Mouse (Mus musculus): ENCODE data around the gene Dcst1. TPM values are rescaled to one million over a fixed set of nuclear protein-coding genes. Genes with fewer than 3 reads are reported as not detected.

The Dcst1 gene
- polyA plus RNA-seq, 1 experiment from 2014 or later = 0.37 TPM

DNA sequence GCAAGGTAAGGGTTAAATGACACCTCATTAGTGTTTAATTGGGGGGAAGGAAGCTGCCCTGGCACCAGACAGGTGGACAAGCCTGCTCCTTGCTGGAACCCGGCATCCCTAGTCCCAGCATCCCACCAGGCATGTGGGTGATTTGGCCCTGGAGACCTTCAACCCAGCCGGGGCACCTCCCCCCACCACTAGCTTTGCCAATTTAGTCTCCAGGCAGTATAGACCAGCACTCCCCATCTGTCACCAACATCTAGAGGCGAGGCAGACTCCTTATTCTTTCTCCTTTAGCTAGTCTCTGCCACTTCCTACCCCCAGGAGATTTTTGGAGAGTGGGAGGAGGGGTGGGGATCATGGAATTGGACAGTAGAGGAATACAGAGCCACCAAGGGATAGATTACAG is 34.7 kb downstream of the Dcst1 start:
- H3K27ac ChIP-seq (replicated peaks; ENCODE audit: low read depth, low read length) = no peak overlapping the region
- H3K4me1 ChIP-seq (ENCODE audit: control insufficient read depth, insufficient read depth, low read length) = peaks cover 21% of the 10 kb centered on the region
- no peaks in the 10 kb centered on the region for H3K9me3 ChIP-seq (ENCODE audit: control insufficient read depth, low read length)
- H3K9ac ChIP-seq (ENCODE audit: low read length) = no peak overlapping the region
- H3K36me3 ChIP-seq (ENCODE audit: control insufficient read depth, insufficient read depth, low read length) = peaks cover 7% of the 10 kb centered on the region
- DNase-seq (ENCODE audit: low spot score) (no peak), ATAC-seq (ENCODE audit: insufficient number of reproducible peaks, low FRiP score, low TSS enrichment, low read depth) (no peak)
- WGBS = 40% methylated on average over 3 of the region's 3 CpGs
- H3K4me3 ChIP-seq (ENCODE audit: low read depth, low read length) = no peak overlapping the region
- H3K27me3 ChIP-seq (ENCODE audit: control insufficient read depth, insufficient read depth, low read length) = no peaks in the 10 kb centered on the region
- H3K4me2 ChIP-seq (ENCODE audit: low read depth, severe bottlenecking) = no peak overlapping the region

DNA sequence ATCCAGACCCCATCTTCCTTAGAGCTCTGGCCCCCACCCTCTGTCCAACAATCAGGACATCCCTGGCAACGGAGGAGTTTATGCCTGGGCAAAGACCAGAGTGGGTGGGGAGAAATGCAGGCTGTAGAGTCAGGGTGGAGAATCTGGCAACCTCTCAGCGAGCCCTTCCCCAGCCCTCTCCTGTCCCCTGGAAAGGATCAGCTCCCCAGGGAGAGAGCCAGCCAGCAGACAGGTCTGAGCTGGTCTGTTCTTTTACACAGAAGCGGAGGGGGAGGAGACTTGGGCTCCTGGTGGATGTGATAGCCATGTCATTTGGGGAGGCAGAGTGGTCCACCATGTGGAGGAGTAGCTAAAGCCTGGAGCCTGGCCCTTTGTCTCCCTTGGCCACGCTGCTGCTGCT is 36.4 kb downstream of the Dcst1 start:
- ATAC-seq (ENCODE audit: insufficient number of reproducible peaks, low FRiP score, low TSS enrichment, low read depth) (no peak), DNase-seq (ENCODE audit: low spot score) (no peak)
- Histone ChIP-seq H3K27me3 (ENCODE audit: control insufficient read depth, insufficient read depth, low read length) (no peaks in the 10 kb centered on the region), H3K4me2 (ENCODE audit: low read depth, severe bottlenecking) (no peak overlapping the region), H3K4me1 (ENCODE audit: control insufficient read depth, insufficient read depth, low read length) (peaks cover 19% of the 10 kb centered on the region), H3K4me3 (ENCODE audit: low read depth, low read length) (no peak overlapping the region), H3K9me3 (ENCODE audit: control insufficient read depth, low read length) (no peaks in the 10 kb centered on the region), H3K27ac (replicated peaks; ENCODE audit: low read depth, low read length) (no peak overlapping the region), H3K36me3 (ENCODE audit: control insufficient read depth, insufficient read depth, low read length) (peaks cover 3% of the 10 kb centered on the region; the same call in 1 of the 2 replicates), H3K9ac (ENCODE audit: low read length) (no peak overlapping the region)
- 16% methylated on average over 4 of the region's 4 CpGs for WGBS

DNA sequence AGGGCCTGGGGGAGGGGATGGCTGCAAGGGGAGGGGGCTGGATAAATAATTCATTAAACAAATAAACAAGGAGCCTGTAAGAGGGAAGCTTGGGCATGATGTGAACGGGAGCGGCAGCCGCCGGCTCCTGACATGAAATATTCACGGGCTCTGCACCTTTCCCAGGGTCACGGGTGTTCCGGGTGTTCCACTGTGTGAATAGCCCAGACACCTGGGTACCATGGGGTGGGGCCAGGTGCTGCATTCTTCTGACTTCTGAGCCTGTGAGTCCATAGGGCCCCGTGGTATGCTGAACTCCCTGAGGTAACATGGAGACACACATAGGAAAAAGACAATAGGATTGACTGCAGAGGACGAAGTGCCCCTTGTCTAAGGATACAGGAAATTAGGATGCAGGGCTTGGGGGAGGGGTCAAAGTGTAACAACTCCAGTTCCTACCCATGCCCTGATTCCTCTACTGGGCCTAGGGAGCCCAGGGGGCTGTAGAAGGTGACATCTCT is 37.6 kb downstream of the Dcst1 start:
- H3K4me3 ChIP-seq (ENCODE audit: low read depth, low read length) = no peak overlapping the region
- no peak for ATAC-seq (ENCODE audit: insufficient number of reproducible peaks, low FRiP score, low TSS enrichment, low read depth)
- no peaks in the 10 kb centered on the region for H3K27me3 ChIP-seq (ENCODE audit: control insufficient read depth, insufficient read depth, low read length)
- 30% methylated on average over 9 of the region's 9 CpGs for WGBS
- no peak for DNase-seq (ENCODE audit: low spot score)
- peaks cover 13% of the 10 kb centered on the region; the same call in 1 of the 2 replicates for H3K4me1 ChIP-seq (ENCODE audit: control insufficient read depth, insufficient read depth, low read length)
- no peaks in the 10 kb centered on the region for H3K9me3 ChIP-seq (ENCODE audit: control insufficient read depth, low read length)
- H3K9ac ChIP-seq (ENCODE audit: low read length) = no peak overlapping the region
- no peak overlapping the region for H3K4me2 ChIP-seq (ENCODE audit: low read depth, severe bottlenecking)
- H3K36me3 ChIP-seq (ENCODE audit: control insufficient read depth, insufficient read depth, low read length) = no peaks in the 10 kb centered on the region
- H3K27ac ChIP-seq (replicated peaks; ENCODE audit: low read depth, low read length) = no peak overlapping the region

DNA sequence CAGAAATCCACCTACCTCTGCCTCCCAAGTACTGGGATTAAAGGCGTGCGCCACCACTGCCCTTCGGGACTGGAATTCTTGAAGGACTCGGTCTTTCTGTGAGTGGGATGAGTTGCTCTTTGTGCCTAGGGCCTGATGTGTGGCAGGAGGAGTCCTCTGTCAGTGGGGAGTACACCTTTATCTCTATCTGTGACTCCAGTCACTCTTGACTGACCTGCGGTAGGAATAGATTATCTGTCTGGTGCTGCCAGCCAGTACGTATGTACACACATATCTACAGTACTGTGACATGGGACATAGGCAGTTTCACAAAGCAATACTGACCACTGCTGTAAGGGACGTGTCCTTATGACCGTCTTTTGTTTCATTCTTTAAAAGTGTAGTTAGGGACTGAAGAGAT is 39.2 kb downstream of the Dcst1 start:
- no peak overlapping the region for H3K4me2 ChIP-seq (ENCODE audit: low read depth, severe bottlenecking)
- H3K4me3 ChIP-seq (ENCODE audit: low read depth, low read length) = no peak overlapping the region
- H3K27me3 ChIP-seq (ENCODE audit: control insufficient read depth, insufficient read depth, low read length) = peaks cover 8% of the 10 kb centered on the region
- no peak overlapping the region for H3K27ac ChIP-seq (replicated peaks; ENCODE audit: low read depth, low read length)
- H3K9me3 ChIP-seq (ENCODE audit: control insufficient read depth, low read length) = no peaks in the 10 kb centered on the region
- H3K9ac ChIP-seq (ENCODE audit: low read length) = no peak overlapping the region
- DNase-seq (ENCODE audit: low spot score) (no peak), ATAC-seq (ENCODE audit: insufficient number of reproducible peaks, low FRiP score, low TSS enrichment, low read depth) (no peak)
- no peaks in the 10 kb centered on the region for H3K36me3 ChIP-seq (ENCODE audit: control insufficient read depth, insufficient read depth, low read length)
- 96% methylated on average over 8 of the region's 8 CpGs for WGBS
- H3K4me1 ChIP-seq (ENCODE audit: control insufficient read depth, insufficient read depth, low read length) = peaks cover 19% of the 10 kb centered on the region

DNA sequence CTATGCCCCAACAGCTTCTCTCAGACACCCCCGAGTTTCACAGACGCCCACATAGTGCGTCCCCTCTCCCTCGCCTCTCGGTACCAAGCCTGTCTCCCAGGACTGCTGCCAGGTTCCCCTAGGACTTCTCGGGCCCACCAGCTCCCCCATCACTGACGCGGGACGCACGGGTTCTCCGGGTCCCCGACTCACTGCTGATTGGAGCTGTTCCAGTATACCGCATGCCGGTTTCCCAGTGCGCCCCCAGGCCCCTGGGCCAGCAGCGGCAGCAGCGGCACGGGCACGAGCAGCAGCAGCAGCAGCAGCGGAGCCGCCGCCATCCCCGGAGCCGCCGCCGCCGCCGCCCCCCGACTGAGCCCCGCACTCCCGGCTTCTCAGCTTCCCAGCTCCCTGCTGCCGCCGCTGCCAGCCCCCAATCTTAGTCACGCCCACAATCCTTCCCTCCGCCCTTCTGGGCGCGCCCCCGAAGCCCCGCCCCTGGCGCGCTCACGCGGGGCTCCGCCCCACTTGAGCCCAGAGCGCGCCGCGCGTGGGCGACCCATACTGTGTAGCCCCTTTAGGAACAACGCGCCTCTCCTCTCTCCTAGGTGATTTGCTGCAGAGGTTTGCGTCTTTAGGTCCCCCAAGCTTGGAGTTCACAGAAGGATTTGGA is 42.4 kb downstream of the Dcst1 start, which contains the start of gene Efna3:
Gene Efna3 (minus strand): TSS at position 452 of the 652 bp plus-strand sequence.
- Histone ChIP-seq H3K4me1 (ENCODE audit: control insufficient read depth, insufficient read depth, low read length) (peaks cover 39% of the 10 kb centered on the region), H3K27me3 (ENCODE audit: control insufficient read depth, insufficient read depth, low read length) (peaks cover 32% of the 10 kb centered on the region), H3K9me3 (ENCODE audit: control insufficient read depth, low read length) (no peaks in the 10 kb centered on the region), H3K4me2 (ENCODE audit: low read depth, severe bottlenecking) (peak within 1 kb of the TSS; percentile 98), H3K4me3 (ENCODE audit: low read depth, low read length) (peak within 1 kb of the TSS; percentile 70), H3K9ac (ENCODE audit: low read length) (peak within 1 kb of the TSS; percentile 80), H3K27ac (replicated peaks; ENCODE audit: low read depth, low read length) (no peak within 1 kb of the TSS), H3K36me3 (ENCODE audit: control insufficient read depth, insufficient read depth, low read length) (no peaks in the 10 kb centered on the region)
- DNase-seq (ENCODE audit: low spot score) = peak; percentile 90
- WGBS = under 1% methylated on average over 41 of the region's 53 CpGs
- ATAC-seq (ENCODE audit: insufficient number of reproducible peaks, low FRiP score, low TSS enrichment, low read depth) = peak; percentile 31

DNA sequence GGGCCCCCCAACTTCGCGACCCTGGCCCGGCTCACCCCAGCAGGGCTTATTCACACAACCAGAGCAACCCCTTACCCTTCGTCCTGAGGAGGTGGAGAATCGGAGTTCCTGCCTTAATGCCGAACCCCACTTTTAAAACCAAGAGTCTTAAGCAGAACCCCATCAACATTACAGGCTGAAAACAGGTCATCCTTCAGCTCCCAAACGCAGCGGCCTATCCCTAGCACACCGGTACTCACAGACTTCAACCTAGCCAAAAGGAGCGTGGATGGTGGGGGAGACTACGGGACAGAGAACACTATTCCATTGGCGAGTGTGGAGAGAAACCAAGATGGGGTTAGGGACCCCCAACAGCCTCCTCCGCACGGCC is 42.9 kb downstream of the Dcst1 start:
- Histone ChIP-seq H3K36me3 (ENCODE audit: control insufficient read depth, insufficient read depth, low read length) (no peaks in the 10 kb centered on the region), H3K27ac (replicated peaks; ENCODE audit: low read depth, low read length) (no peak overlapping the region), H3K4me2 (ENCODE audit: low read depth, severe bottlenecking) (peak overlapping the region; percentile 98), H3K4me1 (ENCODE audit: control insufficient read depth, insufficient read depth, low read length) (peaks cover 38% of the 10 kb centered on the region), H3K27me3 (ENCODE audit: control insufficient read depth, insufficient read depth, low read length) (peaks cover 32% of the 10 kb centered on the region), H3K9me3 (ENCODE audit: control insufficient read depth, low read length) (no peaks in the 10 kb centered on the region), H3K9ac (ENCODE audit: low read length) (peak overlapping the region; percentile 80), H3K4me3 (ENCODE audit: low read depth, low read length) (peak overlapping the region; percentile 70)
- DNase-seq (ENCODE audit: low spot score) (no peak), ATAC-seq (ENCODE audit: insufficient number of reproducible peaks, low FRiP score, low TSS enrichment, low read depth) (no peak)
- WGBS = under 1% methylated on average over 14 of the region's 14 CpGs

DNA sequence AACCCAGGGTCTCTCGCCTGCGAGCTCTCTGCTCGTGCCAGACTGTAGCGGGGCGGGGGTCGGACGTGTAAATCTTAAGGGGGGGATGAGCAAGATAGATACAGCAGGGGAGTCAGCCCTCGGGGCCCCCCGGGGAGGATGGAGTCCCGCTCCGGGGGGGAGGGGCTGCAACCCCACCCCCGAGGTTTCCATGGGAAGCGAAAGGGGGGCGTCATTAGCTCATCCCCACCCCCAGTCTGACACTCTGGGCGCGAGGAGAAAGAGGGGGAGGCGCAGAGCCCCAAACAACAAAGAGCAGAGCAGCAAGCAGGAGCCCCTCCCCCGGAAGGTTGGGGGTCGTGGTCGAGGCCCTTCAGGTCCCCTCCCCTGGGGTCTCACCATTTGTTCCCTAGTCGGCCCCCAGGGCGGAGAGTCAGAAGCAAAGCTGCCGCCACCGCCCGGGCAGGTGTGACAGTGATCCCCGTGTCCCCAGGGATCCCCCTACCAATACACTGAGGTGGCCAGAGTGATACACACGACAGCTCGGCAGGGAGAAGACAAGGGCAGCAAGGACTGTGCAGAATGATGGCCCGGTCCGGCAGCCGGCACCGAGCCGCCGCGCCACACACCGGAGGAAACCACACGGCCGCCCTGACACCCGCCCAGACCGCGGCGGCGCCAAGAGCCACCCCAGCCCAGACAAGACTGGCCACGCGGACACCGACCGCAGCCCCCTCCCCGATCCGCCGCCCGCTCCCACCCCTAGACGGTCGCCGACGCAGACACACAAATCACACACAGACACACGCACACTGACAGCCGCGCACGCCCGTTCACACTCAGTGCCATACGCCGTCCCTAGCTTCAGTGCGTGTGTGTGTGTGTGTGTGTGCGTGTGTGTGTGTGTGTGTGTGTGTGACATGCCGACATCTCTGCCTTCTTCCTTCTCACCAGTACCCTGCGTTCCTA is 43.6 kb downstream of the Dcst1 start:
- Histone ChIP-seq H3K9ac (ENCODE audit: low read length) (peak overlapping the region; percentile 80), H3K4me3 (ENCODE audit: low read depth, low read length) (peak overlapping the region; percentile 70), H3K36me3 (ENCODE audit: control insufficient read depth, insufficient read depth, low read length) (no peaks in the 10 kb centered on the region), H3K27me3 (ENCODE audit: control insufficient read depth, insufficient read depth, low read length) (peaks cover 32% of the 10 kb centered on the region), H3K4me1 (ENCODE audit: control insufficient read depth, insufficient read depth, low read length) (peaks cover 43% of the 10 kb centered on the region), H3K27ac (replicated peaks; ENCODE audit: low read depth, low read length) (no peak overlapping the region; the same call in 1 of the 2 replicates), H3K9me3 (ENCODE audit: control insufficient read depth, low read length) (no peaks in the 10 kb centered on the region), H3K4me2 (ENCODE audit: low read depth, severe bottlenecking) (peak overlapping the region; percentile 98)
- ATAC-seq (ENCODE audit: insufficient number of reproducible peaks, low FRiP score, low TSS enrichment, low read depth) (peak; percentile 13; the same call in 1 of the 2 replicates), DNase-seq (ENCODE audit: low spot score) (peak; percentile 64)
- under 1% methylated on average over 63 of the region's 66 CpGs for WGBS

DNA sequence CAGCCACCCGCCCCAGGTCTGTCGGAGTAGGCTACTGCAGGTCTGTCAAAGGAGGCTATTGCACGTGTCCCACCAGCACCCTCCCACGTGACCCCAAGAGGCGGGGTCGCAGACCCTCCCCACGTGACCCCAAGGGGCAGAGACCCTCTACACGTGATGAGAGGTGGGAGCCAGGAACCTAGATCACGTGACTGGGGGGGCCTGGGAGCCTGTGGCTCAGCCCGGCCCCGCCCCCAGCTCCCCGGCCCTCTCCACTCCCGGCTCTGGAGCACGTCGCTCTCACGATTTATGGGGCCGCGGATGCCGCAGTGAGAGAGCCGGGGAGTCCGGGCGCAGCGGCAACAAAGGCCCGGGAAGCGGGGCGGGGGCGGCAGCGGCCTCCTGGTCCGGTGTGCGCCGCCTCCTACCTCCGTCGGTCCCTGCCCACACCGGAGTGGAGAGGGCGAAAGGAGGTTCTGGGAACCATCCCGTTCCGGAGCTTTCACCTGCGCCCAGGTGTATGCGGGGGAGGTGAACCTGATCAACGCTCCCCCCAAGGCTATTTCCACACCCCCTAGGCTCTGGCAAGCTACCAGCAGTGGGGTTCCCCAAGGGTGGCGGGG is 44.4 kb downstream of the Dcst1 start:
- Histone ChIP-seq H3K4me2 (ENCODE audit: low read depth, severe bottlenecking) (peak overlapping the region; percentile 98), H3K9me3 (ENCODE audit: control insufficient read depth, low read length) (no peaks in the 10 kb centered on the region), H3K36me3 (ENCODE audit: control insufficient read depth, insufficient read depth, low read length) (no peaks in the 10 kb centered on the region), H3K9ac (ENCODE audit: low read length) (peak overlapping the region; percentile 80), H3K27me3 (ENCODE audit: control insufficient read depth, insufficient read depth, low read length) (peaks cover 32% of the 10 kb centered on the region), H3K27ac (replicated peaks; ENCODE audit: low read depth, low read length) (no peak overlapping the region; the same call in 1 of the 2 replicates), H3K4me1 (ENCODE audit: control insufficient read depth, insufficient read depth, low read length) (peaks cover 51% of the 10 kb centered on the region), H3K4me3 (ENCODE audit: low read depth, low read length) (peak overlapping the region; percentile 70)
- peak; percentile 89 for DNase-seq (ENCODE audit: low spot score)
- peak; percentile 27 for ATAC-seq (ENCODE audit: insufficient number of reproducible peaks, low FRiP score, low TSS enrichment, low read depth)
- 0% methylated on average over 41 of the region's 41 CpGs for WGBS

Data from limb, embryonic 11.5 days (tissue).